Mouse (Mus musculus): ENCODE measurements around the gene Ctsf. TPM values are rescaled to one million over a fixed set of nuclear protein-coding genes. Genes with fewer than 3 reads are reported as not detected.

The Ctsf gene
- polyA plus RNA-seq, 1 experiment from 2014 or later: 25.2 TPM

GRCm38 (mm10) chr19:4829156-4829555 is 25.8 kb upstream of the Ctsf start:
- H3K36me3 ChIP-seq: peaks cover 7% of the 10 kb centered on the region
- H3K27ac ChIP-seq: no peak overlapping the region
- H3K9me3 ChIP-seq: no peaks in the 10 kb centered on the region
- no peak overlapping the region for H3K9ac ChIP-seq
- ATAC-seq: peak; percentile 50
- no peak overlapping the region for H3K4me3 ChIP-seq (replicated peaks)
- 0 out of 2 replicates have a peak overlapping the region, but pooled peaks have one; percentile 12 for H3K4me2 ChIP-seq (replicated peaks)
- no peaks in the 10 kb centered on the region for H3K4me1 ChIP-seq (replicated peaks)
- H3K27me3 ChIP-seq (replicated peaks): no peaks in the 10 kb centered on the region
- 61% methylated on average over 7 of the region's 7 CpGs for WGBS

GRCm38 (mm10) chr19:4833977-4834376 is 21.0 kb upstream of the Ctsf start:
- H3K4me2 ChIP-seq (replicated peaks): no peak overlapping the region
- WGBS: 82% methylated on average over 8 of the region's 8 CpGs
- H3K27me3 ChIP-seq (replicated peaks): no peaks in the 10 kb centered on the region
- no peak overlapping the region for H3K4me3 ChIP-seq (replicated peaks)
- H3K36me3 ChIP-seq: no peaks in the 10 kb centered on the region; the same call in 1 of the 2 replicates
- no peaks in the 10 kb centered on the region for H3K9me3 ChIP-seq
- ATAC-seq: no peak
- H3K9ac ChIP-seq: no peak overlapping the region
- H3K27ac ChIP-seq: no peak overlapping the region
- H3K4me1 ChIP-seq (replicated peaks): peaks cover 16% of the 10 kb centered on the region

GRCm38 (mm10) chr19:4836096-4836495 is 18.8 kb upstream of the Ctsf start:
- Histone ChIP-seq H3K27ac (no peak overlapping the region), H3K4me2 (replicated peaks) (no peak overlapping the region), H3K9ac (no peak overlapping the region), H3K27me3 (replicated peaks) (peaks cover 14% of the 10 kb centered on the region), H3K4me1 (replicated peaks) (peaks cover 23% of the 10 kb centered on the region), H3K36me3 (no peaks in the 10 kb centered on the region), H3K4me3 (replicated peaks) (no peak overlapping the region), H3K9me3 (no peaks in the 10 kb centered on the region)
- 62% methylated on average over 2 of the region's 2 CpGs for WGBS
- no peak for ATAC-seq

- peaks cover 22% of the 10 kb centered on the region for H3K27me3 ChIP-seq (replicated peaks)
- peaks cover 23% of the 10 kb centered on the region for H3K4me1 ChIP-seq (replicated peaks)
- no peak for ATAC-seq
- no peak overlapping the region for H3K27ac ChIP-seq
- no peak overlapping the region for H3K4me2 ChIP-seq (replicated peaks)
- 93% methylated on average over 6 of the region's 6 CpGs for WGBS
- no peak overlapping the region for H3K9ac ChIP-seq
- H3K9me3 ChIP-seq: no peaks in the 10 kb centered on the region
- no peak overlapping the region for H3K4me3 ChIP-seq (replicated peaks)
- H3K36me3 ChIP-seq: no peaks in the 10 kb centered on the region
Measured at GRCm38 (mm10) chr19:4837049-4837448, 17.9 kb upstream of the Ctsf start.

- 26% methylated on average over 10 of the region's 10 CpGs for WGBS
- peak; percentile 52 for ATAC-seq
- peak overlapping the region; percentile 64 for H3K9ac ChIP-seq
Measured at GRCm38 (mm10) chr19:4838526-4839140, 16.3 kb upstream of the Ctsf start.

GRCm38 (mm10) chr19:4839149-4839548 is 15.8 kb upstream of the Ctsf start, which contains the start of the genes Ccs and Ccdc87:
TSS of gene Ccs (minus strand) at chr19:4839332.
TSS of gene Ccdc87 (plus strand) at chr19:4839366.
- under 1% methylated on average over 25 of the region's 25 CpGs for WGBS
- H3K9ac ChIP-seq: peak within 1 kb of the TSS; percentile 64
- no peaks in the 10 kb centered on the region for H3K9me3 ChIP-seq
- H3K27me3 ChIP-seq (replicated peaks): peaks cover 22% of the 10 kb centered on the region
- peak within 1 kb of the TSS; percentile 96 for H3K4me2 ChIP-seq (replicated peaks)
- peak; percentile 99 for ATAC-seq
- no peak within 1 kb of the TSS for H3K27ac ChIP-seq
- H3K4me3 ChIP-seq (replicated peaks): peak within 1 kb of the TSS; percentile 63
- H3K4me1 ChIP-seq (replicated peaks): peaks cover 23% of the 10 kb centered on the region
- no peaks in the 10 kb centered on the region for H3K36me3 ChIP-seq

More at GRCm38 (mm10) chr19:4838526-4839140, 16.3 kb upstream of the Ctsf start:
- H3K27ac ChIP-seq: no peak overlapping the region
- peaks cover 23% of the 10 kb centered on the region for H3K4me1 ChIP-seq (replicated peaks)
- H3K36me3 ChIP-seq: no peaks in the 10 kb centered on the region
- peak overlapping the region; percentile 96 for H3K4me2 ChIP-seq (replicated peaks)
- no peaks in the 10 kb centered on the region for H3K9me3 ChIP-seq
- peak overlapping the region; percentile 63 for H3K4me3 ChIP-seq (replicated peaks)
- peaks cover 22% of the 10 kb centered on the region for H3K27me3 ChIP-seq (replicated peaks)

- H3K27ac ChIP-seq: no peak overlapping the region
- no peaks in the 10 kb centered on the region for H3K9me3 ChIP-seq
- no peak overlapping the region for H3K9ac ChIP-seq
- 79% methylated on average over 9 of the region's 9 CpGs for WGBS
- peaks cover 22% of the 10 kb centered on the region for H3K27me3 ChIP-seq (replicated peaks)
- peaks cover 23% of the 10 kb centered on the region for H3K4me1 ChIP-seq (replicated peaks)
- H3K4me3 ChIP-seq (replicated peaks): no peak overlapping the region
- no peak overlapping the region for H3K4me2 ChIP-seq (replicated peaks)
- no peaks in the 10 kb centered on the region for H3K36me3 ChIP-seq
- no peak for ATAC-seq
Measured at GRCm38 (mm10) chr19:4840848-4841247, 14.1 kb upstream of the Ctsf start.

- no peak overlapping the region for H3K4me2 ChIP-seq (replicated peaks)
- H3K36me3 ChIP-seq: no peaks in the 10 kb centered on the region
- no peak overlapping the region for H3K9ac ChIP-seq
- H3K4me1 ChIP-seq (replicated peaks): peaks cover 17% of the 10 kb centered on the region
- H3K27me3 ChIP-seq (replicated peaks): peaks cover 22% of the 10 kb centered on the region
- H3K27ac ChIP-seq: no peak overlapping the region
- no peak for ATAC-seq
- WGBS: 69% methylated on average over 2 of the region's 2 CpGs
- H3K9me3 ChIP-seq: no peaks in the 10 kb centered on the region
- no peak overlapping the region for H3K4me3 ChIP-seq (replicated peaks)
Measured at GRCm38 (mm10) chr19:4842611-4843010, 12.3 kb upstream of the Ctsf start.

GRCm38 (mm10) chr19:4845846-4846245 is 9.1 kb upstream of the Ctsf start:
- H3K9me3 ChIP-seq: no peaks in the 10 kb centered on the region
- no peak overlapping the region for H3K4me3 ChIP-seq (replicated peaks)
- H3K9ac ChIP-seq: no peak overlapping the region
- H3K36me3 ChIP-seq: no peaks in the 10 kb centered on the region
- no peak for ATAC-seq
- 66% methylated on average over 2 of the region's 2 CpGs for WGBS
- H3K27ac ChIP-seq: no peak overlapping the region
- H3K27me3 ChIP-seq (replicated peaks): peaks cover 10% of the 10 kb centered on the region
- no peak overlapping the region for H3K4me2 ChIP-seq (replicated peaks)
- H3K4me1 ChIP-seq (replicated peaks): no peaks in the 10 kb centered on the region

GRCm38 (mm10) chr19:4847490-4847889 is 7.4 kb upstream of the Ctsf start:
- H3K9me3 ChIP-seq: no peaks in the 10 kb centered on the region
- no peak overlapping the region for H3K27ac ChIP-seq
- no peaks in the 10 kb centered on the region for H3K4me1 ChIP-seq (replicated peaks)
- H3K27me3 ChIP-seq (replicated peaks): no peaks in the 10 kb centered on the region
- H3K36me3 ChIP-seq: no peaks in the 10 kb centered on the region
- no peak for ATAC-seq
- no peak overlapping the region for H3K9ac ChIP-seq
- H3K4me3 ChIP-seq (replicated peaks): no peak overlapping the region
- H3K4me2 ChIP-seq (replicated peaks): no peak overlapping the region
- WGBS: 26% methylated on average over 7 of the region's 7 CpGs

GRCm38 (mm10) chr19:4849800-4850199 is 5.1 kb upstream of the Ctsf start:
- Histone ChIP-seq H3K4me1 (replicated peaks) (peaks cover 3% of the 10 kb centered on the region; the same call in 1 of the 2 replicates), H3K9ac (no peak overlapping the region), H3K27me3 (replicated peaks) (no peaks in the 10 kb centered on the region), H3K27ac (no peak overlapping the region), H3K9me3 (no peaks in the 10 kb centered on the region), H3K36me3 (no peaks in the 10 kb centered on the region), H3K4me3 (replicated peaks) (no peak overlapping the region), H3K4me2 (replicated peaks) (no peak overlapping the region)
- ATAC-seq: no peak
- 58% methylated on average over 4 of the region's 4 CpGs for WGBS

- H3K9ac ChIP-seq: no peak overlapping the region
- H3K4me1 ChIP-seq (replicated peaks): peaks cover 5% of the 10 kb centered on the region; the same call in 1 of the 2 replicates
- no peaks in the 10 kb centered on the region for H3K36me3 ChIP-seq
- no peak overlapping the region for H3K4me2 ChIP-seq (replicated peaks)
- H3K27ac ChIP-seq: no peak overlapping the region
- no peak for ATAC-seq
- WGBS: 50% methylated on average over 5 of the region's 5 CpGs
- no peak overlapping the region for H3K4me3 ChIP-seq (replicated peaks)
- no peaks in the 10 kb centered on the region for H3K9me3 ChIP-seq
- no peaks in the 10 kb centered on the region for H3K27me3 ChIP-seq (replicated peaks)
Measured at GRCm38 (mm10) chr19:4850281-4850680, 4.6 kb upstream of the Ctsf start.

GRCm38 (mm10) chr19:4855470-4855820 is 515 bp downstream of the Ctsf start:
- Histone ChIP-seq H3K27ac (no peak overlapping the region), H3K27me3 (replicated peaks) (no peaks in the 10 kb centered on the region), H3K4me1 (replicated peaks) (peaks cover 10% of the 10 kb centered on the region; the same call in 1 of the 2 replicates), H3K4me3 (replicated peaks) (peak overlapping the region; percentile 51), H3K4me2 (replicated peaks) (peak overlapping the region; percentile 98), H3K9ac (peak overlapping the region; percentile 50), H3K36me3 (no peaks in the 10 kb centered on the region), H3K9me3 (no peaks in the 10 kb centered on the region)
- WGBS: 3% methylated on average over 14 of the region's 14 CpGs
- no peak; the same call in 1 of the 2 replicates for ATAC-seq
